Mouse (Mus musculus): ENCODE results near the gene Rnf168. TPM values are rescaled to one million over a fixed set of nuclear protein-coding genes. Genes with fewer than 3 reads are reported as not detected.

The Rnf168 gene
- total and polyA plus RNA-seq, 3 experiments, result 14.9 to 61.5 (median 17.6) TPM

DNA sequence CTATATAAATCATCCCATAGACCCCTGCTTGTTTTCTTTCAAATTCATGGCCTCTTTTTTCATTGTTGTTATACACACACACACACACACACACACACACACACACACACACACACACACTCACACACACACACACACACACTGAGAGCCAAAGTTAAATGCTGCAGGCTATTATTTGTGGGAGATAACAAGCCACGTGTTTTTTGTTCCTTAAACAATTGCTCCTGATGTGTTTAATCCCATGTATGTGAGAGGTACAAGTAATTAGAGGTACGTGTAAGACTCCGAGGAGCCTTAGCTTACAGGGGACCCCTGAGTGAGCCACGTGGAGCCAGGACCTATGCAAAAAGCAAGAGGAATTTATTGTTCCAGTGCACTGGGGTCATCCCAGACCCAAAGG lies 34.7 kb downstream of the Rnf168 start:
- H3K79me2 ChIP-seq (ENCODE audit: control insufficient read depth, insufficient read depth, low read length, poor library complexity), result no peaks in the 10 kb centered on the region
- TF ChIP-seq KAT2A (conservative IDR thresholded peaks at IDR 0.05; ENCODE audit: low read depth, low read length) (no peak), NRF1 (IDR thresholded peaks at IDR 0.05; ENCODE audit: insufficient read depth, low read depth, low read length, poor library complexity, severe bottlenecking) (no peak), MXI1 (IDR thresholded peaks at IDR 0.05; ENCODE audit: low read depth, low read length) (peak; percentile 48; the same call in 1 of the 2 replicates), MAX (IDR thresholded peaks at IDR 0.05; ENCODE audit: low read length) (peak; percentile 59), USF1 (IDR thresholded peaks at IDR 0.05; ENCODE audit: low read depth, low read length) (peak; percentile 66; the same call in 1 of the 2 replicates)
- H3K9me3 ChIP-seq (replicated peaks; ENCODE audit: insufficient read depth, low read length), result no peaks in the 10 kb centered on the region
- H3K4me3 ChIP-seq (ENCODE audit: control insufficient read depth in 1 of 2, insufficient read depth in 1 of 2, low read depth in 2 of 2, low read length in 2 of 2), result no peak overlapping the region
- no peak overlapping the region; the same call in 1 of the 2 replicates for H3K27ac ChIP-seq (ENCODE audit: control insufficient read depth, low read depth, low read length)
- no peaks in the 10 kb centered on the region for H3K36me3 ChIP-seq (ENCODE audit: control insufficient read depth in 1 of 2, insufficient read depth in 2 of 2, low read length in 2 of 2)
- DNase-seq (ENCODE audit: low read depth, low spot score), result no peak
- H3K4me1 ChIP-seq (ENCODE audit: control insufficient read depth in 1 of 2, insufficient read depth in 2 of 2, low read length in 2 of 2), result peaks cover 3 to 10% of the 10 kb centered on the region in 2 experiments; a peak in 2 of 4 replicates
- no peak overlapping the region for H3K9ac ChIP-seq (ENCODE audit: control insufficient read depth, low read depth, low read length, poor library complexity, severe bottlenecking)
- no peaks in the 10 kb centered on the region for H3K27me3 ChIP-seq (ENCODE audit: control insufficient read depth in 1 of 2, insufficient read depth in 2 of 2, low read length in 2 of 2)

DNA sequence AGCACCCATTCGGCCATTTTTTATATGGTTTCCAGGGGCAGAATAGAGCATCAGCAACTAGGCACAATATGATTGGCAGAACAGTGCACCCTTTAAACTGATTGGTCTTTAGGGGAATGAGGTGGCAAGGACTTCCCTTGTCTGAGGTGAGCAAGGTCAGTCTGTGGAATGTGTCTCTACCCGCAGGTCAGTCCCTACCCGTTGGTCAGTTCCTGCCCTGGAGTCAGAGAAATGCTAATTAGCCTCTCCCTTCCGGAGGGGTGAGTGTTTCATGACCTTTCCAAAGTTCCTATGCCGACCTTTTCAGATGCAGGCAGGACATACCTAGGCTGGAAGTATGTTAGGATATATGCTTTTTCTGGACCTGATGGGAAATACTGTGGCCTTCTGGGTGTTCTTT lies 35.1 kb downstream of the Rnf168 start:
- Histone ChIP-seq H3K79me2 (ENCODE audit: control insufficient read depth, insufficient read depth, low read length, poor library complexity) (no peaks in the 10 kb centered on the region), H3K27me3 (ENCODE audit: control insufficient read depth in 1 of 2, insufficient read depth in 2 of 2, low read length in 2 of 2) (no peaks in the 10 kb centered on the region), H3K36me3 (ENCODE audit: control insufficient read depth in 1 of 2, insufficient read depth in 2 of 2, low read length in 2 of 2) (no peaks in the 10 kb centered on the region), H3K4me3 (ENCODE audit: control insufficient read depth in 1 of 2, insufficient read depth in 1 of 2, low read depth in 2 of 2, low read length in 2 of 2) (no peak overlapping the region), H3K27ac (ENCODE audit: control insufficient read depth, low read depth, low read length) (no peak overlapping the region), H3K4me1 (ENCODE audit: control insufficient read depth in 1 of 2, insufficient read depth in 2 of 2, low read length in 2 of 2) (peaks cover 3 to 10% of the 10 kb centered on the region in 2 experiments; a peak in 2 of 4 replicates), H3K9me3 (replicated peaks; ENCODE audit: insufficient read depth, low read length) (no peaks in the 10 kb centered on the region), H3K9ac (ENCODE audit: control insufficient read depth, low read depth, low read length, poor library complexity, severe bottlenecking) (no peak overlapping the region)
- TF ChIP-seq NELFE (IDR thresholded peaks at IDR 0.05; ENCODE audit: low read depth, low read length) (no peak), MAFK (IDR thresholded peaks at IDR 0.05; ENCODE audit: borderline replicate concordance, low read depth, low read length) (no peak), POLR2A (IDR thresholded peaks at IDR 0.05; ENCODE audit: control insufficient read depth in 1 of 2, insufficient read depth in 1 of 2, low read depth in 1 of 2, low read length in 2 of 2, poor library complexity in 1 of 2) (no peak), CHD2 (IDR thresholded peaks at IDR 0.05; ENCODE audit: low read length) (no peak), JUND (IDR thresholded peaks at IDR 0.05; ENCODE audit: low read depth, low read length) (no peak), KAT2A (conservative IDR thresholded peaks at IDR 0.05; ENCODE audit: low read depth, low read length) (no peak), E2F4 (IDR thresholded peaks at IDR 0.05; ENCODE audit: borderline replicate concordance, low read depth, low read length) (no peak), ZKSCAN1 (IDR thresholded peaks at IDR 0.05; ENCODE audit: low read depth, low read length) (no peak), NRF1 (IDR thresholded peaks at IDR 0.05; ENCODE audit: insufficient read depth, low read depth, low read length, poor library complexity, severe bottlenecking) (no peak), UBTF (IDR thresholded peaks at IDR 0.05; ENCODE audit: borderline replicate concordance, insufficient read depth, low read depth, low read length) (no peak), USF1 (IDR thresholded peaks at IDR 0.05; ENCODE audit: low read depth, low read length) (no peak), USF2 (IDR thresholded peaks at IDR 0.05; ENCODE audit: borderline replicate concordance in 1 of 2, insufficient read depth in 1 of 2, low read depth in 1 of 2, low read length in 2 of 2) (no peak), RAD21 (IDR thresholded peaks at IDR 0.05; ENCODE audit: low read depth, low read length) (no peak)
- DNase-seq (ENCODE audit: low read depth, low spot score), result no peak

Data from MEL (cell line).